Mouse (Mus musculus): ENCODE data around the gene Arsa.
A peak's percentile ranks its signal among the peaks of the same experiment; 100 is the strongest.

Gene Arsa

DNA sequence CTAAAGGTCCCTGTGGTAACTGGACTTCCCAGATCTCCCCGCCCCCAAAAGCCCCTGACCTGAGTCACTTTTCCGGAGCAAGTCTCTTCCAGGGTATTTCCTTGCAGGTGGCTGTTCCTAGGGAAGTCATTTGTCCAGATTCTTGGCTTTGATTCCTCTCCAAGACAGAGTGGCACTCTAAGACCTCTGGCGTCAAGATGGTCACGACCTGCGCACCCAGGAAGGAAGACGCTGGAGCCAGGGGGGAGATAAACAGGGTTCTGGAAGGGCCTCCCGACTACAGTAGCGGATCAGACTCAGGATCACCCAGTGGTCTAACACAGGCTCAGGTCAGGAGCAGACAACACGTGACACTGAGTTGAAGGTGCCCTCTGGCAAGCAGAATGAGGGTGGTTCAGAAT, at the start of gene Arsa:
Arsa (minus strand) TSS at position 335 of the 401 bp plus-strand sequence.
- TF ChIP-seq GATA4 (IDR thresholded peaks at IDR 0.05; ENCODE audit: insufficient replicate concordance, low read length) = peak; percentile 67; the same call in 1 of the 2 replicates

DNA sequence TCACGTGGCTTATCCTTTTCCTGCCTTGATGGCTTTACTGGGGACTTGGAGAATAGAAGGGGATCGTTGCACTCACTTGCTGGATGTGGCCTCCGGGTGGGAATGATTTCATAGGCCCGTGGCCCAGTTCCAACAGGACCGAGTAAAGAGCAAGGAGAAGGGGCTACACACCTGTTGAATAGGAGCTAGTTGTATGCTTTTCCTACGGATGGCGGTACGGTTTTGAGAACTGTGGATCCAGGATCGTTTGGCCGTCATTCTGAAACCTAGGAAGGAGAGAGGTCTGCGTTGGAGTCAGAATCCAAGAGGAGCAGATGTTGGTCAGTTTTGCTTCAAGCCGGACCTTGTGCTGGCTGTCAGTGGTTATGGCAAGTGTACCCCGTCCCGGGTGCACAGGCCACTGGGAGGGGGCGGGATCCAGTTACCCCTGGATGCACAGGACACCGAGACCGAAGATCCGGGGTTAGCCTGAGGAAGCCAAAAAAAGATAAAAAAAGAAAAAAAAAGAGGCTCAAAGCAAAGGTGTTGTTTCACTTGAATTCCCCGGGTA, 49.6 kb upstream of the Arsa start:
- no peak for TF ChIP-seq GATA4 (IDR thresholded peaks at IDR 0.05; ENCODE audit: insufficient replicate concordance, low read length)

DNA sequence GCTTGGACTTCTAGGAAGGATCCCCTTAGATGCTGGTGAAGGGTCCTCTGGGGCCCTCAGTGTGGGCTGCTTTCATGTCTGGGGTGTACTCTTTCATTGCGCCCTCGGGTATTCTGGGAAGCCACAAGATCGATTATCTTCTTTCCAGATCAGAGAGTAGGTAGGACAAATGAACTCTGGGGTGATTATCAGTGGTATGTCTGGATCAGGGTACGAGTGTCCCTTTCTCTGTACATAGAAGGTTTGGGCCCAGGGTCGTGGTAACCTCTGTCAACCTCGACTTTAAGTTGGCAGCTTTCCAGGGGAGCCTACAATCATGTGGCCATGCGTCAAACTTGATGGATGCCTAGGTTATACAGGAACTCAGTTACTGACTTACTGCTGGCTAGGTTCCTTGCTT, 48.7 kb upstream of the Arsa start:
- no peak for TF ChIP-seq GATA4 (IDR thresholded peaks at IDR 0.05; ENCODE audit: insufficient replicate concordance, low read length)

GRCm38 (mm10) chr15:89525464-89525863, 48.2 kb upstream of the Arsa start:
- TF ChIP-seq GATA4 (IDR thresholded peaks at IDR 0.05; ENCODE audit: insufficient replicate concordance, low read length) = no peak

DNA sequence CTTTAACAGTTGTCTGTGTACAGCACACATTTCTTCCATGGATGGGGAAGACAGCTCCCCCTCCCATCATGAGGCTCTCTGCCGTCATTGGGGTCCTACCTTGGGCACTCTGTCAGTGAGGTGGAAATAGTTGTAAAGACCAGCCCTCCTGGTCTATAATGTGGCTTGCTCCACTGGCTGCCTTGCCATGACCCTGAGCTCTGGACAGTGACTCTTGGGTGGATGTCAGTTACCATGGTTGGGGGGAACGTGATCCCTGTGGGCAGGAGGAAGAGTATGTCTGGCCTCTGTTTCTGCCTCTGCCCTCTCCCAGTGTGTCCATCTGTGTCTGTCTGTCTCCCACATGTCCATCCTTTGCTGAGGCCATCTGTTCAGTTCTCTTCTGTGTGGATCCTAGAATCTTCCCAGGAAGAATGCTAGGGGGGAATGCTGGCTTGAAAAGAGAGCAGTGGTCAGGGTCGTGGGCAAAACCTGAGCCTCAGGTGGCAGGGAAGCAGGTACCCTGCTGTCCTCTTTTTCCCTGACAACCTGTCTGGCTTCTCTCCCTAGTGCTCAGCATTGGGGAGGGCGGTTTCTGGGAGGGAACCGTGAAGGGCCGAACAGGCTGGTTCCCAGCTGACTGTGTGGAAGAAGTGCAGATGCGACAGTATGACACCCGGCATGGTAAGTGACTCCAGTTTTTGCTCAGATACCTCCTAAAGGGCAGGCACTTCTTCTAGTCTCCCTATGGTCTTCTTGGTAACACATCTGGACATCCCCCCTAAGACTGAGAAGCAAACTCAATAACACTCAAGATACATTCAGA, 47.6 kb upstream of the Arsa start:
- no peak for TF ChIP-seq GATA4 (IDR thresholded peaks at IDR 0.05; ENCODE audit: insufficient replicate concordance, low read length)

DNA sequence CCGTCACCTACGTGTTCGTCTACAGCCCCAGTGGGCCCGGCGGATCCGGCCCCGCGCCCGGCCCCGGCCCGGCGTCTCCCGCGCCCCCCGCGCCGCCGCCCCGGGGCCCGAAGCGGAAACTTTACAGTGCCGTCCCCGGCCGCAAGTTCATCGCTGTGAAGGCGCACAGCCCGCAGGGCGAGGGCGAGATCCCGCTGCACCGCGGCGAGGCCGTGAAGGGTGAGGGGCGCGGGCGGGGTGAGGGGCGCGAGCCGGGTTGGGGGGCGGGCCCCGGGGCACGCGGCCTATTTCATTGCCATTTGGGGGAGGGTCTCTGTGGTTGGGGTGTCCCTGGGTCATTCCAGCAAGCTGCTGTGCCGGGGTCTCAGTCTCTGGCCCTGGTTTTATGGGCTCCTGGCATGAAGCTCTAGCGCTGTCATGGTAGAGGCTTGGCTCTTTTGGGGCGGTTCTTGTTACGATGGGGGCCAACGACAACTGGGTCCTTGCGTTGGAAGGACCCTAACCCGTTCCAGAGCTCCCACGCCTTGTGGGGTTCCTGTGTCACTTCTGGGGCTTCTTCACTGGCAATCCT, 46.9 kb upstream of the Arsa start:
- TF ChIP-seq GATA4 (IDR thresholded peaks at IDR 0.05; ENCODE audit: insufficient replicate concordance, low read length) = no peak

- TF ChIP-seq GATA4 (IDR thresholded peaks at IDR 0.05; ENCODE audit: insufficient replicate concordance, low read length) = no peak
Observed at GRCm38 (mm10) chr15:89523283-89523832, 46.1 kb upstream of the Arsa start.

DNA sequence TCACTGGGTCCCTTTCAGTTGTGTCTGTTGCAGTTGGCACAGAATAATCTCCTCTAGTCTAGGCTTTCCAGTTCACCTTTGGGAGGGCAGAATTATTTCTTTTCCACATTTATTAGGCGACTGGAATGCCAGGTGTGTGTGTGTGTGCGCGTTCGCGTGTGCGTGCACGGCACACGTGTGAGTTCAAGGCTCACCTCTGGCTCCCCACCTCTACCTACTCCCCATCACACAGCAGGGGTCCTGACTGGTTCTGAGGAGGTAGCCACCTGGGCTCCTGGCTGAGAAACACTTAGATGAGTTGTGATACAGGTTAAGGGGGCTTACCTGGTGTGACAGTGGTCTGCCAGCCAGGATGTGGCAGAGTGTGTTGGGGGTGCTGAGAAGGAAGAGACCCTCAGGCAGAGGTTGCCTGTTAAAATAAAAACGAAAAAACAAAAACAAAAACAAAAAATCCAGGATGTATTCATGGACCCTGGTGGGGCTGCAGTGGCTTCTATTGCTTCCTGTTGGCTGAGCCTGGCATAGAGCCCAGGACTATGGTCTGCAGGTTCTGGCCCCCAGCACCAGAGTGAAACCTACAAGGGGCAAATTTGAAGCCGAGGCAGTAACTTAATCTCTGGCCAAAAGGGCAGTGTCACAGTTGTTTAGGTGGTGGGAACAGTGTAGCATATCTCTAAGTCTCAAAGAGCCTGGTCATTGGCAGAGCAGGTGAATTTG, 45.5 kb upstream of the Arsa start:
- no peak for TF ChIP-seq GATA4 (IDR thresholded peaks at IDR 0.05; ENCODE audit: insufficient replicate concordance, low read length)

DNA sequence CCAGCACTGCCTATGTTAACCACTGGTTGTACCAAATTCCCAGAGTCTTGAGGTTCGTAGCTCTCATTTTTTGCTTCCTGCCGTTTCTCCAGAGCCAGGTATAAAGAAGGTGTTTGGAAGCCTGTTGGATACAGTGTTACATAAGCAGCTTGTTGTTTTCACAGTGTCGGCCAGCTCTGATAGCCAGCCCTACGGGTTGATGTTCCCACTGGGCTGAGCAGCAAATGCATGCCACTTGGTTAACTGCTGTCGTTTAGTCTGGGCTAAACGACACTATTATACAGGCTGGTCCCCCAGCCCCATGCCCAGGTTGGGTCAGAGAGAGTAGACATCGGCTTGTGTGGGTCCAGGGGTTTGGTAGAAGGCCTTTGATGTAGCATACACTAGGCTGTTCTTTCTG, 44.7 kb upstream of the Arsa start:
- TF ChIP-seq GATA4 (IDR thresholded peaks at IDR 0.05; ENCODE audit: insufficient replicate concordance, low read length) = no peak

DNA sequence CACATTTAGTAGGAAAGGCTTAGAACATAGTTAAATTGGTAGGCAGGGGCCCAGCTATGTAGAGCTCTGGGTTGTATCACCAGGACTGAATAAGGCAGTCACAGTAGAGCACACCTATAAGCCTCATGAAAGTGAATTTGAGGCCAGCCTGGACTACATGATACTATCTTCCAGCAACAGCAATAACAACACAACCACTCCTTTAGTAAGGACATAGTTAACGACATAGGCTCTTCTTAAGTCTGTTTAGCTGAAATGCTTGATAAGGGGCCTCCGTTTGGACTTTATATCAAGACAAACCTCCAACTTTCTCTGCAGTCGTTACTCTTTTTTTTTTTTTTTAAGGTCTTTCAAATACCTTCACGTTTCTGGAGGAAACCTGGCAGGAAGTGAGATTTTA, 35.5 kb upstream of the Arsa start:
- TF ChIP-seq GATA4 (IDR thresholded peaks at IDR 0.05; ENCODE audit: insufficient replicate concordance, low read length) = no peak

DNA sequence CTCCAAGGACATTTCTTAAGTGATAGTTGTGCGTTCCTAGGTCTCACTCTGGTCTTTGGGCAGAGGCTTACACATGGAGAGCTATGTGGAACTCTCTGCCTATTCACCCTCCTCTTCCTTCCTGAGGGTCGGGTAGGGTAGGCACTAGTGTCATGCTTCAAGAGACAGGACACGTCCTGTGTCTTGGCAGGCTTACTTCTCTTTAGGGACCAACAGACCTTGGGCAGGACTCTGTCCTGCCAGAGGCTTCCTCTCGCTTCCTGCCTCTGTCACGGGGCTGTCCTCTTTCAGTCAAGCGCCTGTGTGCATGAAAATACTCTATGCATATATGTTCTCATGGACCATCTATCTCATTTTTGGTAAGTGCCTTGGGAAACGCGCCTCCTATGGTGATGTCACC, 30.5 kb upstream of the Arsa start:
- TF ChIP-seq GATA4 (IDR thresholded peaks at IDR 0.05; ENCODE audit: insufficient replicate concordance, low read length) = no peak

- TF ChIP-seq GATA4 (IDR thresholded peaks at IDR 0.05; ENCODE audit: insufficient replicate concordance, low read length) = no peak
Observed at GRCm38 (mm10) chr15:89504838-89505237, 27.6 kb upstream of the Arsa start.

DNA sequence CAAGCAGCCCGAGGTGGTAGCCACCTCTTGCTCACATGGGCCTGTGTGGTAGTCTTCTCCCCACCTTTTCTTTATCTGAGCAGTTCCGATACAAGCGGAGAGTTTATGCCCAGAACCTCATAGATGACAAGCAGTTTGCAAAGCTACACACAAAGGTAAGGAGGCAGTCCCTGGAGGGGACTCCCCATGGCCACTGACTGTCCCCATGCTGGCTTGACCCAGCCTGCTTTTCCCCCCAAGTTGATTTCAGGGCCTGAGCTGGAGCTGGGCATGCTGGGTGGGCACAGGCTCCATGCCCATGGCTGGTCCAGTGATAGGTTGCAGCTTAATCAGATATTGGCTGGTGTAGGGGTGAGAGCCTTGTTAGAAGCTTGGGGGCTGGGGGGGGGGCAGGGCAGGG, 24.1 kb upstream of the Arsa start:
- TF ChIP-seq GATA4 (IDR thresholded peaks at IDR 0.05; ENCODE audit: insufficient replicate concordance, low read length) = no peak

- TF ChIP-seq GATA4 (IDR thresholded peaks at IDR 0.05; ENCODE audit: insufficient replicate concordance, low read length) = no peak
Observed at GRCm38 (mm10) chr15:89500221-89500791, 23.1 kb upstream of the Arsa start.

- no peak for TF ChIP-seq GATA4 (IDR thresholded peaks at IDR 0.05; ENCODE audit: insufficient replicate concordance, low read length)
Observed at GRCm38 (mm10) chr15:89499784-89500220, 22.6 kb upstream of the Arsa start.
